Mouse (Mus musculus) hematopoietic multipotent progenitor cell, adult 10-12 weeks (in vitro differentiated cells): ENCODE data around the gene Rhox4a2. TPM values are rescaled to one million over a fixed set of nuclear protein-coding genes. Genes with fewer than 3 reads are reported as not detected.

Experiments
- polyA plus RNA-seq: library from polyadenylated mRNA; stranded (reverse); fragments of >175 nt; gene quantifications from 2 replicates; pipeline ENCODE4 v1.2.3, GENCODE M21; 2012; ENCODE audit warnings: low replicate concordance

Rhox4a2 gene
- polyA plus RNA-seq, result not detected in 2 replicates

GRCm38 (mm10) chrX:37390548-37390947 lies at the start of gene Rhox4a2:
Gene Rhox4a2, plus strand, starts transcription at chrX:37390848.

DNA sequence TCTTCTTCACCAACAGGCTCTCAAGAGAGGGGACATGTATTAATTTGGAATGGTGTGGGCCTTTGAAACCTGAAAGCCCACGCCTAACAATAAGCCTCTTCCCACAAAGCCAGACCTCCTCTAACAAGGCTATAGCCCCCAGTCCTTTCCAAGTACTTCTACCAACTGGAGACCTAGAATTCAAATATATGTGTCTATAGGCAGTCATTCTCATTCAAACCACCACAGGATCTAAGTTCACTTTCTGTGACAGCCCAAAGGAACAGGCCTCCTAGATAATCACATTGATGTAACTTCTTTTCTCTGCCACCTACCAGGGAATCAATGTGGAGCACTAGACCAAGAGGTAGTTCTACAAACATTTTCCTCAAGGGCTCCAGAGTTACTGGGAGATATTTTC lies 10.9 kb upstream of the Rhox4a2 start, which contains the start of gene Rhox3a2:
Gene Rhox3a2, plus strand, starts transcription at position 301 of the 400 bp plus-strand sequence.

GRCm38 (mm10) chrX:37411767-37412166 lies 21.1 kb downstream of the Rhox4a2 start, which contains the start of gene Rhox2b:
Gene Rhox2b, plus strand, starts transcription at chrX:37412067.

DNA sequence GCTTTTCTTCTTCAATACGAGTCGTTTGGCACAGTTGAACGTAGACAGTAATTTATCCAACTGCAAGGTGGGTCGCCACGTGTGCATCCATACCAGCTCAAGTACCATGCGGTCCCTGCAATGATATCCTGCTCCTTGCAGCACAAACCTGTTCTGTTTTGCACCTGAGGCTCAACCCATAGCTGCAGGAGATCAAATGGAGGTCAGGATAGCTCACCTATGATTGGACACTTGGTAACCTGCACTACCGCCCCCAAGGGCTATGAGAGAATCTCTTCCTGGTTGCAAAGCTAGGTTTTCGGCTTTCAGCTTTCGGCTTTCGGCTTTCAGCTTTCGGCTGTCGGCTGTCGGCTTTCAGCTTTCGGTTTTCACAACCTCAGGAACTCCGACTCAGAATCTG lies 41.5 kb downstream of the Rhox4a2 start, which contains the start of gene Rhox4b:
Gene Rhox4b, plus strand, starts transcription at position 301 of the 400 bp plus-strand sequence.

Other genes starting within 250 kb of the Rhox4a2 start
- not detected in 2 replicates for gene Akap14, start 222.0 kb upstream of the Rhox4a2 start, polyA plus RNA-seq
- gene Ndufa1, start 199.7 kb upstream of the Rhox4a2 start, polyA plus RNA-seq, result 13.7 and 245 TPM in 2 replicates
- 3.3 and 3.9 TPM in 2 replicates for gene Rnf113a1, start 199.6 kb upstream of the Rhox4a2 start, polyA plus RNA-seq
- not detected in 2 replicates for gene Gm9, start 179.8 kb upstream of the Rhox4a2 start, polyA plus RNA-seq
- gene Rhox1, start 168.6 kb upstream of the Rhox4a2 start, polyA plus RNA-seq, result not detected in 2 replicates
- not detected in 2 replicates for gene Rhox2a, start 145.9 kb upstream of the Rhox4a2 start, polyA plus RNA-seq
- not detected in 2 replicates for gene Rhox3a, start 140.9 kb upstream of the Rhox4a2 start, polyA plus RNA-seq
- not detected in 2 replicates for gene Rhox4a, start 125.5 kb upstream of the Rhox4a2 start, polyA plus RNA-seq
- gene Rhox3a2, start 10.8 kb upstream of the Rhox4a2 start, polyA plus RNA-seq, result not detected in 2 replicates
- gene Rhox2b, start 21.2 kb downstream of the Rhox4a2 start, polyA plus RNA-seq, result not detected in 2 replicates
- gene Rhox4b, start 41.6 kb downstream of the Rhox4a2 start, polyA plus RNA-seq, result not detected in 2 replicates
- gene Rhox2c, start 62.8 kb downstream of the Rhox4a2 start, polyA plus RNA-seq, result not detected in 2 replicates
- gene Rhox3c, start 67.7 kb downstream of the Rhox4a2 start, polyA plus RNA-seq, result not detected in 2 replicates
- not detected in 2 replicates for gene Rhox4c, start 89.5 kb downstream of the Rhox4a2 start, polyA plus RNA-seq
- gene Rhox2d, start 102.6 kb downstream of the Rhox4a2 start, polyA plus RNA-seq, result not detected in 2 replicates
- gene Rhox4d, start 123.5 kb downstream of the Rhox4a2 start, polyA plus RNA-seq, result not detected in 2 replicates
- not detected in 2 replicates for gene Rhox2e, start 139.6 kb downstream of the Rhox4a2 start, polyA plus RNA-seq
- gene Rhox3e, start 151.2 kb downstream of the Rhox4a2 start, polyA plus RNA-seq, result not detected in 2 replicates
- gene Rhox4e, start 166.6 kb downstream of the Rhox4a2 start, polyA plus RNA-seq, result not detected in 2 replicates
- gene Rhox2f, start 180.6 kb downstream of the Rhox4a2 start, polyA plus RNA-seq, result not detected in 2 replicates
- gene Rhox3f, start 190.1 kb downstream of the Rhox4a2 start, polyA plus RNA-seq, result not detected in 2 replicates
- gene Rhox4f, start 216.9 kb downstream of the Rhox4a2 start, polyA plus RNA-seq, result not detected in 2 replicates
- not detected in 2 replicates for gene Rhox3g, start 237.8 kb downstream of the Rhox4a2 start, polyA plus RNA-seq